Mouse (Mus musculus) small intestine, adult 2 months (tissue): Measurements from ENCODE around the gene Aadac.

Source experiments
- CTCF ChIP-seq: fragments of 200-500 bp; IDR thresholded peaks from 2 replicates; pipeline ENCODE4 v1.5.1; 2012; ENCODE audit warnings: low read depth, mild to moderate bottlenecking, control low read depth, inconsistent platforms, low read length, moderate library complexity, mixed read lengths; ENCODE audit not compliant: insufficient replicate concordance, insufficient read length; ENCODE audit errors: extremely low read depth
- POLR2A ChIP-seq: fragments of 200-500 bp; IDR thresholded peaks from 2 replicates; pipeline ENCODE4 v1.6.1; 2012; ENCODE audit warnings: low read depth, mild to moderate bottlenecking, control low read depth, inconsistent platforms, low read length, moderate library complexity

GRCm38 (mm10) chr3:60078883-60079415 lies 53.4 kb downstream of the Aadac start:
- no peak for TF ChIP-seq CTCF
- TF ChIP-seq POLR2A = no peak
